Mouse (Mus musculus): ENCODE measurements at regions not wholly inside any gene's neighbourhood (a gene's known extent, or its start where the extent isn't known, plus 50 kb on each side); places are given as distances from the start of the nearest gene placed in this dataset.

DNA sequence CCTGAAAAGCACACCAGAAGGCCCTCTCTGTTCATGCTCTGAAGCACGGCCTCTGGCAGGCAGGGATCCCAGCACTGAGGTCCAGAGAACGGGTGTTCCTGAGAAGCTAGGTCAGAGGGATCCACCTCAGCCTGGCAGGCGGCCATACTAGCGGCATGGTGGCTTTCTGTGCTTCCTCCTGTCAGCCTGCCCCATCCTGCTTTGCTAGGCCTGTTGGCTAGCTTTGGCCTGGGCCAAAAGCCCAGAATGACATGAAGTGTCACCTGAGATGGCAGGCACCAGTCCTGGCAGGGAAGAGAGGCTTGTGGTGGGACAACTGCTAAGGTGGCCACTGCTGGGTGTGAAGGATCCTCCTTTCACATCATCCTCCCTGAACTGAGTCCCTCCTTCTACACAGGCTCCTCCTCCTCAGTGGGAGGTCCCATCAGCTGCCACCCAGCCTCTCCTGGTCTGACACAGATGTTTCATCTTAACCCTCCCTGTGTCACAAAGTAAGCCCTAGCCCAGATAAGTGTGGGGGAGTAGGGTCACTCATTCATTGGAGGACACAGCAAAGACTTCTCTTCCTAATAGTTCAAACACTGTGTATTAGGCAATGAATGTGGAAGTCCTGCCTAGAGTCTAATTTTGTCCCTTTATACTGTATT is 154.5 kb downstream of the Pja1 start:
- in situ Hi-C loops (cut with MboI; ENCODE audit: low pct_unique_long_range_greater_than_20kb in 1 of 2, low sequenced_read_pairs in 2 of 2, unreplicated experiment in 1 of 2), result no loop called here

DNA sequence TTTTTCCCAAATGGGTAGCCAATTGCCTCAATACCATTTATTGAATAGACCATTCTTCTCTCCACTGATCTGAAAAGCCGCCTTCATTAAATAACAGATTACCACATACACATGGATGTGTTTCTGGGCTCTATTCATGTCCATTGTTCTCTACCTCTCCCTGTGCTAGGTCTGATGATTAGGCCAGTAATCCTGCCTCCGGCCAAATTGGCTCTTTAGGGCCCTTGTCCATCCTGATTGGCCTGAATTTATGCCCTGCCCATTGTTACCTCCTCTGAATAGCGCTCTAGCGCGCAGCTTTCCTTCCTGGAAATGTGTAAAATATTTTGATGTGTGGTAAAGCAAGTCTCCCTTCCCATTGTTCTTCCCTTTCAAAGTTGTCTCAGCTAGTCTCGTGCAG is 163.2 kb downstream of the Efnb1 start:
- in situ Hi-C loops (cut with MboI; ENCODE audit: low pct_unique_long_range_greater_than_20kb in 1 of 2, low sequenced_read_pairs in 2 of 2, unreplicated experiment in 1 of 2), result no loop called here

DNA sequence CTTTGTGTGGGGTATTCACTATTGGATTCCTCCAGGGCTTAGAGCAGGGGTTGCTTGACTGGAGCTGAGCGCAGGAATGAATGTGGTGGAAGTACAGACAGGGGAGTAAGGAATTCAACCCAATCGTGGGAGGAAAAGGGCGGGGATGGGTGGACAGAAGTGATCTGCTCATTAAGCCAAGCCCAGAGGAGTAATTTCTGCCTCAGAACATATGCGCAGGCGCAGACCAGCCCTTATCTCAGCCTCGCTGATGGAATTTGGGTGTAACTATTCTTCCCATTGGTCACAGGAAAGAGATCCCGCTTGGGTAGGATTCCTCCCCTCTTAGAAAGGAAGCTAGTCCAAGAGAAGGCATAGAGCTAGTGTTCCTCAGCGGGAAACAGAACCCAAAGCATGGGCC is 158.8 kb downstream of the Efnb1 start:
- in situ Hi-C loops (cut with MboI; ENCODE audit: low pct_unique_long_range_greater_than_20kb in 1 of 2, low sequenced_read_pairs in 2 of 2, unreplicated experiment in 1 of 2), result no loop called here

DNA sequence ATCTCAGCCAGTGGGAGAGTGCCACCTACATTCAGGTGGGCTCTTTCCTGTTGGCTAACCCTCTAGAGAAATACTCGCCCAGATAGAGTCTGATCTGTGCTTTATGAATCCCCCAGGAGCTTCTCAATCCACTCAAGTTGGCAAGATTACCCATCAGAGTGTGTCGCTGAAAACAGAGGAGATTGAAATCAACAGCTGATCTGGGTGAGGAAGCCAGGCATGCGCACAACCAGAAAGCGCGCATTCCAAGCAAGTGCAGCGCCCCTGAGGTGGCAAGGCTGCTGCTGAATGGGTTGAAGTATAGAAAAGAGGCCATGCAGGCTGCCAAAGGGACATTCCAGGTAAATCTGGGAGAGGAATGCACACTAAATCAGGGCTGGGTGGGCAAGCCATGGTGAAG is 158.0 kb downstream of the Efnb1 start:
- in situ Hi-C loops (cut with MboI; ENCODE audit: low pct_unique_long_range_greater_than_20kb in 1 of 2, low sequenced_read_pairs in 2 of 2, unreplicated experiment in 1 of 2), result no loop called here

GRCm38 (mm10) chrX:99292758-99293157 is 156.8 kb downstream of the Efnb1 start:
- in situ Hi-C loops (cut with MboI; ENCODE audit: low pct_unique_long_range_greater_than_20kb in 1 of 2, low sequenced_read_pairs in 2 of 2, unreplicated experiment in 1 of 2), result no loop called here

DNA sequence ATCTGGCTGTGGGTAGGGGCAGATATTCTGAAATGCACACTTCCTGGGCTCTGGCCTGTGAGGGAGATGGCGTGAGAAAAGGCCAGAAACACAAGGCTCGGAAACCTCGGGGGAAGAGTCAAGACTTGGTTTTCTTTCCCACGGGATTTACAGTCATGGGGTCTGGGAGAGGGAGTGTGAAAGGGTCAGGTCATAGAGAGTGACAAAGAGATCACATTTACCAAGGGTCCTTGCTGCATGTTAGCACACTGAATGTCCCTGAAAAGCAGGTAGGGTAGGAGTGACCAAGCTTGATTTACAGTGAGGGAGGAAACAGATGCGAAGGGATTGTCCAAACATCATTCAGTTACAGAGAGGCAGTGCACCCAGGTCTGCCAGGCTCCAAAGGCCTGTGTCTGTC is 156.0 kb downstream of the Efnb1 start:
- in situ Hi-C loops (cut with MboI; ENCODE audit: low pct_unique_long_range_greater_than_20kb in 1 of 2, low sequenced_read_pairs in 2 of 2, unreplicated experiment in 1 of 2), result no loop called here

GRCm38 (mm10) chrX:99291423-99291963 is 155.6 kb downstream of the Efnb1 start:
- in situ Hi-C loops (cut with MboI; ENCODE audit: low pct_unique_long_range_greater_than_20kb in 1 of 2, low sequenced_read_pairs in 2 of 2, unreplicated experiment in 1 of 2), result no loop called here

DNA sequence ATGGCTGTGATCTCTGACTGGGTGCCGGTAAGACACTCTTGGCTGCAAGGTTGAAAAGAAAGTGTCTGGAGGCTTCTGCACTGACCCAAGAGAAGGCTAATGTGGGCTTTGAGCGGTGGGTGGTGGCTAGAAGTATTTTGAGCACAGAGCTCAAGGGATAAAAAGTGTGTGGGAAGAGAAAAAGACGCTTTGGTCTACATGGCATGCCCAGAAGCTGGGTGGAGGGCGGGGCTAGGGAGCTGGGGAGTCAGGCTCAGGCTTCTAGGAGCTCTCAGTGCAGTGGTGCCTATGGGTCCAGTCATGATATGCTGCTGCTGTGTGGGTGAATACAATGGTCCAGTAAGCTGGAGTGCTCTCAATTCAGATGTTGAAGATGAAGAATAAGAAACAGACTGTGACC is 152.1 kb downstream of the Efnb1 start:
- in situ Hi-C loops (cut with MboI; ENCODE audit: low pct_unique_long_range_greater_than_20kb in 1 of 2, low sequenced_read_pairs in 2 of 2, unreplicated experiment in 1 of 2), result no loop called here

GRCm38 (mm10) chrX:99286876-99287275 is 150.9 kb downstream of the Efnb1 start:
- in situ Hi-C loops (cut with MboI; ENCODE audit: low pct_unique_long_range_greater_than_20kb in 1 of 2, low sequenced_read_pairs in 2 of 2, unreplicated experiment in 1 of 2), result no loop called here

DNA sequence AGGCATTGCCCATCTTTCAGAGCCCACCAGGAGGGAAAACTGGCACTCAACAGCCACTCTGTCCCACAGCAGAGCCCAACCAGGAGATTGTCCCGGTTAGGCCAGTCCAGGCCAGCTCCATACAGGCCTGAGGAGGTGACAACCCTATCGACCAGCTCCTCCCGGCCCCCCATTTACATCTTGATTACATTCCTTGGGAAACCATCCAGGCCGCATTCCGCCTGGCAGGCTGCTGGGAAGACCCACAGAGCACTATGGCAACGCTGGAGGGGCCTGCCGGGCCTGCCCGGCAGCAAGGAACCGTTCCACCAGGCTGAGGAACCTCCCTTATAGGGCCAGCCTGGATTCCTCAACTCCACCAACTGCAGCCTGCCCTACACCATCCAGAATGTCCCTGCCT is 149.7 kb downstream of the Efnb1 start:
- in situ Hi-C loops (cut with MboI; ENCODE audit: low pct_unique_long_range_greater_than_20kb in 1 of 2, low sequenced_read_pairs in 2 of 2, unreplicated experiment in 1 of 2), result no loop called here

DNA sequence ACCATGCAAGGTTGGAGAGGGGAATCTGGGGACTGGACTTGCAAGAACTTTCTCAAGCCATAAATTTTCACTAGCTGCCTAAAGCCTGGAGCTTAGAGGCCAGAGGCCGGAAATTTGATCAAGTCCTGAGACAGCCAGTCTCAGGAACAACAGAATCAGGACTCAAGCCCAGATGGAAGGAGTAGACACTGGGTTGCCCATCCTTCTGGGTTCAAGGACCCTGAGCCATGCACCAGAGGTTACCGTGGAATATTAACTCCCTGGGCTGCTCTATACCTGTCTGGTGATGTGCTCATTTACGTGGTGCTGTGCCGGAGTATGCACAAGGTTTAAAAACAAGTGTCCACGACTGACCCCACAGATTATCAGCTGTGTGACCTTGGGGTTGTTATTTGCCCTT is 145.1 kb downstream of the Efnb1 start:
- in situ Hi-C loops (cut with MboI; ENCODE audit: low pct_unique_long_range_greater_than_20kb in 1 of 2, low sequenced_read_pairs in 2 of 2, unreplicated experiment in 1 of 2), result no loop called here

DNA sequence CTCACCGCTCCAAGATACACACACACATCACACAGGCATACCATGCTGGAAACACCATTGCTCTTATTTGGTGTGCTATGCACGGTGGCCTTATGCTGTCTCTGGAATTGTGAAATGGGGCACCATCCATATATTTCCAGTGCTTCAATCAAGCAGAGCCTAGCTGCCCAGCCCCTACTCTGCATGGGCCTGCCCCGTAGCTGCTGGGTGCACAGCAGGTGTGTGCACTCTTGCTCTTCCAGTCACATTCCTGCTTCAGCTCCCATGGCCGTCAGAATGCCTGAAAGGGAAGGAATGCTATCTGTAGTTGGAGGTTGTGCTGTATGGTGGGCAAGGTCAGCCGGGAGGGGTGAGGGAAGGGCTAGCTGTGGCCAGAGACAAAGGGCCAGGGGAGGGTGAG is 144.6 kb downstream of the Efnb1 start:
- in situ Hi-C loops (cut with MboI; ENCODE audit: low pct_unique_long_range_greater_than_20kb in 1 of 2, low sequenced_read_pairs in 2 of 2, unreplicated experiment in 1 of 2), result no loop called here

- in situ Hi-C loops (cut with MboI; ENCODE audit: low pct_unique_long_range_greater_than_20kb in 1 of 2, low sequenced_read_pairs in 2 of 2, unreplicated experiment in 1 of 2), result no loop called here
Observed at GRCm38 (mm10) chrX:99275536-99275935, 139.6 kb downstream of the Efnb1 start.

DNA sequence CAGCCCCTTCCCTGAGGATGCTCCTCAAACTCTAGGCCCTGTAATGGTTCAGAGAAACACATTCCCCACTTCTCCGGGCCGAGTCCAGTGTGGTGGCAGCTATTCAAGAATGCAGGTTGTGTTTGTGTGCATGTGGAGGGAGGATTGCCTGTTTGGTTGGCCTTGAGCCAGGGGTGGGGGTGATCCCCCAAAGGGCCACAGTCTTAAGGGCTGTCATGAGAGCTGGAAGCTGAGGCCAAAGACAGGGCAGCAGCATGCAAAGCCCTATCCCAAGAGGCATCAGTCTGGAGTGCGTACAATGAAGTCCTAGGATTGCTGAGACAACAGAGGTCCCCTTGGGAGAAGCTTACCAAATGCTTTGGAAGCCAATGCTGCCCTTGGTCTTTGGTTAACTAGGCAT is 136.0 kb downstream of the Efnb1 start:
- in situ Hi-C loops (cut with MboI; ENCODE audit: low pct_unique_long_range_greater_than_20kb in 1 of 2, low sequenced_read_pairs in 2 of 2, unreplicated experiment in 1 of 2), result no loop called here

DNA sequence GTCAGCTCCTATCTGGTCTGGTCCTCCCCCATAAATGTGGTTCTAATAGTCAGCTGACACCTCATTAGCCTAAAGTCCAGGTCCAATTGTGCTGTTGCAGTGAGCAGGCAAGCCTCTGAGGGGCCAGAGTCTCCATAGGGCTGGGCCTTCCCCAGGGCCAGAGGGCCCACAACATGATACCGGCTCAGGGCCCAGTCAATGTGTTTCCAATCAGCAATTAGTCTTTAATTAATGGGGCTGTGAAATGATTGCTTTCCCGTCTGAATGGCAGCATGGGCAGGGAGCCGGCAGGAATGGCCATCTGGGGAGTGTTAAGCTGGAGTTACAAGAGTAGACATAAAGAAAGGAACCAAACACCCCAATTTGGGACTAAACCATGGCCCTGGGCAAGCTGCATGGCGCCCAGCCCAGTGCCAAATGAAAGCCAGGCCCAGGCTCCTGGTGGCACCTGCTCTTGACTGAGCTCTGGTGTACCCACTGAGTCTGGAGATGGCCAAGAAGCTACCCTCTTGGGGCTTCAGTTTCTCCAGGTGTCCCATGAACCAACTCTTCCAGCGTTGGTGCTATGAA is 113.2 kb downstream of the Efnb1 start:
- in situ Hi-C loops (cut with MboI; ENCODE audit: low pct_unique_long_range_greater_than_20kb in 1 of 2, low sequenced_read_pairs in 2 of 2, unreplicated experiment in 1 of 2), result no loop called here

GRCm38 (mm10) chrX:99248181-99248580 is 112.3 kb downstream of the Efnb1 start:
- in situ Hi-C loops (cut with MboI; ENCODE audit: low pct_unique_long_range_greater_than_20kb in 1 of 2, low sequenced_read_pairs in 2 of 2, unreplicated experiment in 1 of 2), result no loop called here

DNA sequence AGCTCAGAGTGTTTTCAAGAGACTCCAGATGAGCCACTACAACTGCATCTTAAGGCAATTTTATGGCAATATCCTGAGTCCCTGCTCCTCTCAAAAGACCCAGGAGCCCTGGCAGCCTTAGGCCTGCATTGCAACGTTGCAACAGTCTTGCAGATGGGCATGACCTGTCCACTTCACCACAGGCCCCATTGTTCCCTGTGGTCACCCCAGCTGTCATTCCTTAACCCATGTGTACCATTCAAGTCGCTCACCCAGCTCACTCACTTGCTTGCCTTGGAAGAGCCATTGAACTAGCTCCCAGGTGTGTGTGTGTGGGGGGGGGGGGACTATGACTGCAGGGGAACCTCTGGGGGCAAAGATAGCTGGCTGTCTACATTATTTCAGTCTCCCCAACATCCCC is 110.8 kb downstream of the Efnb1 start:
- in situ Hi-C loops (cut with MboI; ENCODE audit: low pct_unique_long_range_greater_than_20kb in 1 of 2, low sequenced_read_pairs in 2 of 2, unreplicated experiment in 1 of 2), result no loop called here

DNA sequence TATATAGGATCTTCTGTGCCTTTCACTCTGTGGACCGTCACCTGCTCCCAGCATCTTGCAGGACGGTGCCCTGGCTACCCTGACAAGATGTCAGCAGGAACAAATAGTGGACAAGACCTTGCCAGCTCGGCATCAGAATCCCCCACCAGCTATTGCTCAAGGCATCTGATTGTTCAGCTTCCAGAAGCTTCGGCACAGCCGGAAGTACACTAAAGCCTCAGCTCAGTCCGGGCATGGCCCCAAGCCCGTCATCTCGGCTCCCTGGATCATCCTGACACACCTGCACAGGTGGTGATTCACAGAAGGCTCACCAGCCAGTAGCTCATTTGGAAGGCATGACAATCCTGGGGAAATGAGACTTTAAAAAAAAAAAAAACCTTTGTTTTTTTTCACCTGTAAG is 110.1 kb downstream of the Efnb1 start:
- in situ Hi-C loops (cut with MboI; ENCODE audit: low pct_unique_long_range_greater_than_20kb in 1 of 2, low sequenced_read_pairs in 2 of 2, unreplicated experiment in 1 of 2), result no loop called here

DNA sequence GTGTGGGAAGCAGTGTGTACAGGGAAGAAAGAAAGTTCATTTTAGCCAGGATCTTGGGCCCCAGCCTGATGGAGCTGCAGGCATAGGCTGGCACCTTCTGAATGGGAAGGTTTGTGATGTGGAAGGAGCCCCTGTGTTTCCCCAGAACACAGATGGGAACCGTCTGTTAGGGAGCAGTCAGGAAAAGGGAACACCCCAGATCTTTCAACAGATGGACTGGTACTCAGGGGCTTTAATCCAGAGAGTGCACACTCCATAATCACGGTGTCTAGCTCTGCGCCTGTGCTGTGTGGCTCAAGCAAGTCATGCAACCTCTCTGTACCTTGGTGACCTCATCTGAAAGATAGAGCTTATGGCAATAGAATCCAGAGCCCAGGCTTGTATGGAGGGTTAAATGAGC is 109.6 kb downstream of the Efnb1 start:
- in situ Hi-C loops (cut with MboI; ENCODE audit: low pct_unique_long_range_greater_than_20kb in 1 of 2, low sequenced_read_pairs in 2 of 2, unreplicated experiment in 1 of 2), result no loop called here

DNA sequence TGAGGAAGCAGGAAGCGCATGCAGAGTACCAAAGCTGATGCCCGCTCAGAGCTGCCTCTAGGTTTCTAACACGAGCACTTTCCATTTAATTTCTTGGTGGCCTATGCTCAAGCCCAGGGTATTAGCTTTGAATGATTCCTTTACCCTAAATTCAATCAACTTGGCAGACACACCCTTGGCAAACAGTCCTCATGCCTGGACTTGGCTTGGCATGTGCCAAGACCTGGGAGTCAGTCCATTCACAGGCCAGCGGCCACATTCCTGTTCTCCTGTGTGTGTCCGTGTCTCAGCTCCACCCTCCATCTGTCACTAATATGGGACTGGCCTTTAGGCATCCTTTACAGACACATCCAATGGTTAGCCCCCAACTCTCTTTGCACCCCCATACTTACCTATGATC is 107.3 kb downstream of the Efnb1 start:
- in situ Hi-C loops (cut with MboI; ENCODE audit: low pct_unique_long_range_greater_than_20kb in 1 of 2, low sequenced_read_pairs in 2 of 2, unreplicated experiment in 1 of 2), result no loop called here
